Mouse (Mus musculus): ENCODE measurements at regions not wholly inside any gene's neighbourhood (a gene's known extent, or its start where the extent isn't known, plus 50 kb on each side); places are given as distances from the start of the nearest gene placed in this dataset.

DNA sequence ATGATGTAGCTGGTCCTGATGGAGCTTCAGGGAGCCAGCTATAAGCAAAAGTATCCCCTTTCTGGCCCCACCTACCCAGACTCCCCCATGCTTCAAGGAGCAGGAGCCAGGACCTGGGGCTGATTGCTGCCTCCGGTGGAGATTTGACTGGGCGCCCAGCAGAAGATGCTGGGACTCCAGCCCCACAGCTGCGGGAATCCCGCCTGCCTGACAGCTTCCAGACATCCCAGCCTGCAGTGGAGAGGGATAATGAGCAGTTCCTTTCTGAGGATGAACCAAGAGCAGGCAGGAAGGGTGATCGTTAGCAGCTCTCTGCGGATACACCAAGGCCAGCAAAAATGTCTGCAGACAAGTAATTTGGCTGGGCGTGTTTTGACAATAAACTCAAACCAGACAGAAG, 376.6 kb downstream of the Hs3st3b1 start:
- ATAC-seq (ENCODE audit: low FRiP score) (no peak), DNase-seq (ENCODE audit: low spot score) (no peak)
- Histone ChIP-seq H3K9ac (replicated peaks; ENCODE audit: low read length, poor library complexity, severe bottlenecking) (no peak overlapping the region), H3K4me3 (ENCODE audit: low read depth, low read length) (no peak overlapping the region), H3K27me3 (ENCODE audit: insufficient read depth, low read length) (no peaks in the 10 kb centered on the region), H3K27ac (ENCODE audit: low read depth, low read length) (no peak overlapping the region), H3K9me3 (ENCODE audit: low read length) (no peaks in the 10 kb centered on the region), H3K4me2 (ENCODE audit: low read depth, low read length, poor library complexity, severe bottlenecking) (no peak overlapping the region), H3K36me3 (ENCODE audit: insufficient read depth, low read length) (no peaks in the 10 kb centered on the region), H3K4me1 (ENCODE audit: insufficient read depth, low read length) (no peaks in the 10 kb centered on the region)
- no peak for TF ChIP-seq CTCF (IDR thresholded peaks at IDR 0.05)
- 35% methylated on average over 7 of the region's 7 CpGs for WGBS

DNA sequence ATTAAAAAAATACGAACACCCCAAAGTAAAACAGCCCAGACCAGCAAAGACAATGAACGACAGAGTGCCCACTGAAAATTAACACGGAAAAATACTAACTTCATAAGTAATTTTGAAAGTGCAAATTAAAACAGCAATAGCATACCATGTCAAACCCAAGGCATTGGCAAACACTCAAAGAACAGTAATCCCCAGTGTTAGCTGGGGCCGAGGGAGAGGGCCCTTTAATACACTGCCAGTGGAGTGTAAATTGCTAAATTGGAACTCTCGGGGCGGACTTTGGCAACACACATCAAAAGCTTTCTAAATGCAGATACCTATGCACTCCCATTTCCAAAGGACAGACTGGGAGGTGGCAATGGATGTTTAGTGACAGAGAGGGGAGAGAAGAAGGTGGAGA, 361.6 kb downstream of the Hs3st3b1 start:
- 60% methylated on average over 6 of the region's 6 CpGs for WGBS
- no peak overlapping the region for H3K4me3 ChIP-seq (ENCODE audit: low read depth, low read length)
- no peaks in the 10 kb centered on the region for H3K9me3 ChIP-seq (ENCODE audit: low read length)
- no peak for DNase-seq (ENCODE audit: low spot score)
- no peaks in the 10 kb centered on the region for H3K4me1 ChIP-seq (ENCODE audit: insufficient read depth, low read length)
- no peaks in the 10 kb centered on the region for H3K27me3 ChIP-seq (ENCODE audit: insufficient read depth, low read length)
- H3K36me3 ChIP-seq (ENCODE audit: insufficient read depth, low read length): no peaks in the 10 kb centered on the region
- H3K9ac ChIP-seq (replicated peaks; ENCODE audit: low read length, poor library complexity, severe bottlenecking): no peak overlapping the region
- no peak for ATAC-seq (ENCODE audit: low FRiP score)
- H3K4me2 ChIP-seq (ENCODE audit: low read depth, low read length, poor library complexity, severe bottlenecking): no peak overlapping the region
- no peak overlapping the region for H3K27ac ChIP-seq (ENCODE audit: low read depth, low read length)
- no peak for TF ChIP-seq CTCF (IDR thresholded peaks at IDR 0.05)

DNA sequence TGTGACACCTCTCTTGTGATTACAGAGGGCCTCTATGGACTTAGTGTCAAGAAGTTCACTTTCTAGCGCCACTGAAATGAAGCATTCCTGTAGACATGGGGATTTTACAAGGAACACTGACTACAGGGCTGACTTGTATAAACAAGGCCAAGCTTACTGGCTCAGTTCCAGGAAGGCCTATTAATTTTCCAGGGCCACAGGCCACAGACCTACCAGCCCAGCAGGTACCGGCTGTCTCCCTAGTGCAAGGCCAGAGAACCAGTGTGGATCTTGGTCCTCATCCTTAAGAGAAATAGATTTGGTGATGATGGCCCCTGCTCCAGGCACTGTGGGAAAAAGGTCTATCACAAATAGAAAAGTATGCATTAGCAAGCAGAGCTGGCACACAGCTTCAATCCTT, 359.4 kb downstream of the Hs3st3b1 start:
- H3K27ac ChIP-seq (ENCODE audit: low read depth, low read length): no peak overlapping the region
- WGBS: 77% methylated on average over 2 of the region's 2 CpGs
- DNase-seq (ENCODE audit: low spot score) (no peak), ATAC-seq (ENCODE audit: low FRiP score) (no peak)
- H3K4me1 ChIP-seq (ENCODE audit: insufficient read depth, low read length): no peaks in the 10 kb centered on the region
- no peak overlapping the region for H3K9ac ChIP-seq (replicated peaks; ENCODE audit: low read length, poor library complexity, severe bottlenecking)
- H3K4me2 ChIP-seq (ENCODE audit: low read depth, low read length, poor library complexity, severe bottlenecking): no peak overlapping the region
- no peaks in the 10 kb centered on the region for H3K36me3 ChIP-seq (ENCODE audit: insufficient read depth, low read length)
- H3K9me3 ChIP-seq (ENCODE audit: low read length): no peaks in the 10 kb centered on the region
- H3K4me3 ChIP-seq (ENCODE audit: low read depth, low read length): no peak overlapping the region
- no peaks in the 10 kb centered on the region for H3K27me3 ChIP-seq (ENCODE audit: insufficient read depth, low read length)
- TF ChIP-seq CTCF (IDR thresholded peaks at IDR 0.05): no peak

DNA sequence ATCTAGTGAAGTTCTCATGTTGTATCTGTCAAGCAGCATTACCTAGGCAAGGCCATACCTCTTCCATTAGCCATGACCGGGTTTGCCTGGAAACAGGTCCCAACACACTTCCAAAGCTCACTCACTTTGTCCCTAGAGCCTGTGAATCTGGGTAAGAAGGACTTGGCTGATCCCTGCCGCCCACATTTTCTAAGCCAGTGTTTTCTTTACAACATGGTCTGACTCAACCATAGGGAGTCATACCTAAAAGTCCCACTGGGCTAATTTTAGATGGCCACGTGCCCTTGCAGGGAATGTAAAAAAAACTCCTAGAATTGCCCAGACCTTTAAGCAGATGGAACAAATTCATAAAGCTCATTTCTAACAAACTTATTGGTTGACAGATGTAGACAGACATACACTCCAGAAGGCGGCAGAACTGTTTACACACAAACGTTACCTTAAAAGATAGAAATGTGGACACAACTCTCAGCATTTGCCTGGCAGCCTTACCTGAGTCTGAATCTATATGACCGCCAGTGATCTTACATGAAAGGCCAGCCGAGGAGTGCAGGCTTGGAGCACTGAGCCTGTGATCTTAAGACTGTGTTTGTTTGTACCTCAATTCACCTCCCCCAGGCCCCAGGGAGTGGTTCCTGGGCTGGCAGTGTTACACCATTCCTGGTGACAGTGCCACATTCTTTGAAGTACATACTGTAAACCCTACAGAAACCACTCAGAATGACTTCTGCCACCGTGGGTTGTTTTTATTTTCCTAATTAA, 356.4 kb downstream of the Hs3st3b1 start:
- Histone ChIP-seq H3K9me3 (ENCODE audit: low read length) (no peaks in the 10 kb centered on the region), H3K9ac (replicated peaks; ENCODE audit: low read length, poor library complexity, severe bottlenecking) (no peak overlapping the region), H3K4me3 (ENCODE audit: low read depth, low read length) (no peak overlapping the region), H3K4me1 (ENCODE audit: insufficient read depth, low read length) (no peaks in the 10 kb centered on the region), H3K27me3 (ENCODE audit: insufficient read depth, low read length) (no peaks in the 10 kb centered on the region), H3K4me2 (ENCODE audit: low read depth, low read length, poor library complexity, severe bottlenecking) (no peak overlapping the region), H3K36me3 (ENCODE audit: insufficient read depth, low read length) (no peaks in the 10 kb centered on the region), H3K27ac (ENCODE audit: low read depth, low read length) (no peak overlapping the region)
- no peak for ATAC-seq (ENCODE audit: low FRiP score)
- WGBS: 84% methylated on average over 8 of the region's 8 CpGs
- TF ChIP-seq CTCF (IDR thresholded peaks at IDR 0.05): no peak
- DNase-seq (ENCODE audit: low spot score): no peak

DNA sequence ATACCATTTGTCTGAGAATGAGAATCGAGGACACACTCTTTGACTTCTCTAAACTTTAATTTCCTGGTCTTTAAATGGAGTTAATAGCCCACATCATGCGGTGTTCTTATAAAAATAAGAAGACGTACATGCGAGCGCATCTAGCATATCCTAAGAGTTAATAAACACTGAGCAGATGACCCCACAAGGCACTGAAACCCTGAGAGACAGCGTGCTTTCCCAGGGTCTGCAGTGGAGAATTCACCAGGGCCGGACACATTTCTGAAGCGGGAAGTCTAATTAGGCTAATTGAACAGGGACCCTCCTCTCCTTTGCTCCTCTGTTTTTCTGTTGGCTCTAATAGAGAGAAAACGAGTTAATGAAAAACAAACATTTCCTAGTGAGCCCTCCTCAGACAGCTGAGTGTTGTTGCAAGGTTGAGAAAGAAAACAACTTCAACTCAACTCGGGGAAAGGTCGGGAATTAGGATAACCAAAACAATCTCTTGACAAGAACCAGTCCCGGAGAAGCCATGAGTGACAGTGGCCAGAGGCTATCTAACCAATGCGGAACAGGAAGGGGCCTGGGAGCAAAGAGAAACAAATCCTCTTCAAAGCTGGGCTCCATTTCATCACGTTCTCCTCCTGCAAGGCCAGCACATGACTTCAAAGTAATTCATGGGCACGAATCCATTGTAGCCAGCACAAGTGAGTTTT, 352.2 kb downstream of the Hs3st3b1 start:
- Histone ChIP-seq H3K9me3 (ENCODE audit: low read length) (no peaks in the 10 kb centered on the region), H3K27ac (ENCODE audit: low read depth, low read length) (no peak overlapping the region), H3K9ac (replicated peaks; ENCODE audit: low read length, poor library complexity, severe bottlenecking) (no peak overlapping the region), H3K27me3 (ENCODE audit: insufficient read depth, low read length) (no peaks in the 10 kb centered on the region), H3K36me3 (ENCODE audit: insufficient read depth, low read length) (no peaks in the 10 kb centered on the region), H3K4me3 (ENCODE audit: low read depth, low read length) (no peak overlapping the region), H3K4me1 (ENCODE audit: insufficient read depth, low read length) (no peaks in the 10 kb centered on the region), H3K4me2 (ENCODE audit: low read depth, low read length, poor library complexity, severe bottlenecking) (no peak overlapping the region)
- no peak for TF ChIP-seq CTCF (IDR thresholded peaks at IDR 0.05)
- ATAC-seq (ENCODE audit: low FRiP score) (no peak), DNase-seq (ENCODE audit: low spot score) (no peak)
- WGBS: 73% methylated on average over 15 of the region's 15 CpGs

DNA sequence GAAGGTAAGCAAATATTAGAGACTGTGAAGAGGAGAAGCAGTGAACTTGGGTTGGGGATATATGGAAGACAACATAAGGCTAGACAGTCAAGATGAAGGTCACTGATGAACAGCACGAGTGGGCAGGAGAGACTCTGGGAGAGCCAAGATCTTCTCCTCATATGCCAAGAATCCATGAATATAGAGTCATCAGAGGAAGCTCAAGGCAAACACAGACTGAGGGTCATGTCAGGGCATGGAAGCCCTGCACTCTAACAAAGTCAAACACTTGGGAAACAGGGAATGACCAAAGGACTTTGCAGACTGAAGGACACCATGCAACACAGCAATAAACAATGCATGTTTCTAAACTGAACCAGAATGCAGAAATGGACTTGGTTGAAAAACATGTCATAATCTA, 351.4 kb downstream of the Hs3st3b1 start:
- no peak overlapping the region for H3K4me3 ChIP-seq (ENCODE audit: low read depth, low read length)
- ATAC-seq (ENCODE audit: low FRiP score) (no peak), DNase-seq (ENCODE audit: low spot score) (no peak)
- 88% methylated on average over 1 of the region's 1 CpGs for WGBS
- no peaks in the 10 kb centered on the region for H3K9me3 ChIP-seq (ENCODE audit: low read length)
- TF ChIP-seq CTCF (IDR thresholded peaks at IDR 0.05): no peak
- no peak overlapping the region for H3K9ac ChIP-seq (replicated peaks; ENCODE audit: low read length, poor library complexity, severe bottlenecking)
- no peaks in the 10 kb centered on the region for H3K27me3 ChIP-seq (ENCODE audit: insufficient read depth, low read length)
- H3K36me3 ChIP-seq (ENCODE audit: insufficient read depth, low read length): no peaks in the 10 kb centered on the region
- H3K27ac ChIP-seq (ENCODE audit: low read depth, low read length): no peak overlapping the region
- H3K4me2 ChIP-seq (ENCODE audit: low read depth, low read length, poor library complexity, severe bottlenecking): no peak overlapping the region
- H3K4me1 ChIP-seq (ENCODE audit: insufficient read depth, low read length): no peaks in the 10 kb centered on the region
